Mouse (Mus musculus) C2C12 (cell line): ENCODE data around the gene Gbgt1.

ENCODE experiments used
- CTCF ChIP-seq: IDR thresholded peaks from one replicate; pipeline ENCODE4 v1.5.1; 2011; ENCODE audit not compliant: control insufficient read depth, insufficient read depth, insufficient read length
- MYOG ChIP-seq: IDR thresholded peaks from one replicate; pipeline ENCODE4 v1.6.1; 2011; ENCODE audit not compliant: control insufficient read depth, insufficient read length; ENCODE audit errors: extremely low read depth
- USF1 ChIP-seq: IDR thresholded peaks from one replicate; pipeline ENCODE4 v1.6.1; 2011; ENCODE audit warnings: low read depth, mild to moderate bottlenecking, control low read depth, moderate library complexity

DNA sequence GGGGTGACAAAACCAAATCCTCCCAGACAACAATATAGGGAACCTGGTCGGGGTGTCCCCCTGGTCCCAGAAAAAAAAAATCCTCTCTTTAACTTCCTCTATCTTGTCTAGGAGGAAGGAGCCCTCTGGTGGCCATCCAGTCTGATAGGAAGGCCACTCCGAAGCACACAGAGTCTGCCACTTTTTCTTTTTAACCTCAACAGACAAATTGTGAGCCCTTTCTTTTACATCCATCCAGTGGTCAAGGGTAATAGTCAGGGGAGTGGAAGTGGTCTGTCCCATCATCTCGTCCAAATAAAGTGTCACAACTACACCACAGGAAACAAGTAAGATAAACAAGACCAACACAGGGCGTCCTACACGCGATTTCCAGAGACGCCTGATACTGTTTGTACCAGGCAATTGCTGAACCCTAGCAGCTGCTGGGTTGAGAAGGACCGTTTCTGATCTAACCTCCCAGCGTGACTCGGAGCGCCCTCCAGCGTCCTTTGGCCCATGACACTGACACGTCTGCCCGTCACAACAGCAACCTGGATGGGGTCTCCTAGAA lies 1.4 kb upstream of the Gbgt1 start:
- no peak for TF ChIP-seq CTCF
- no peak for TF ChIP-seq MYOG
- no peak for TF ChIP-seq USF1
